Mouse (Mus musculus) lung, postnatal 0 days (tissue): Measurements from ENCODE around the gene Cdk4.

Source experiments
- CTCF ChIP-seq: IDR thresholded peaks from 2 replicates; pipeline ENCODE4 v1.5.1; 2016; ENCODE audit warnings: antibody characterized with exemption, mild to moderate bottlenecking
- EP300 ChIP-seq: IDR thresholded peaks from 2 replicates; pipeline ENCODE4 v1.6.1; 2016; ENCODE audit warnings: antibody characterized with exemption, mild to moderate bottlenecking, control low read depth

DNA sequence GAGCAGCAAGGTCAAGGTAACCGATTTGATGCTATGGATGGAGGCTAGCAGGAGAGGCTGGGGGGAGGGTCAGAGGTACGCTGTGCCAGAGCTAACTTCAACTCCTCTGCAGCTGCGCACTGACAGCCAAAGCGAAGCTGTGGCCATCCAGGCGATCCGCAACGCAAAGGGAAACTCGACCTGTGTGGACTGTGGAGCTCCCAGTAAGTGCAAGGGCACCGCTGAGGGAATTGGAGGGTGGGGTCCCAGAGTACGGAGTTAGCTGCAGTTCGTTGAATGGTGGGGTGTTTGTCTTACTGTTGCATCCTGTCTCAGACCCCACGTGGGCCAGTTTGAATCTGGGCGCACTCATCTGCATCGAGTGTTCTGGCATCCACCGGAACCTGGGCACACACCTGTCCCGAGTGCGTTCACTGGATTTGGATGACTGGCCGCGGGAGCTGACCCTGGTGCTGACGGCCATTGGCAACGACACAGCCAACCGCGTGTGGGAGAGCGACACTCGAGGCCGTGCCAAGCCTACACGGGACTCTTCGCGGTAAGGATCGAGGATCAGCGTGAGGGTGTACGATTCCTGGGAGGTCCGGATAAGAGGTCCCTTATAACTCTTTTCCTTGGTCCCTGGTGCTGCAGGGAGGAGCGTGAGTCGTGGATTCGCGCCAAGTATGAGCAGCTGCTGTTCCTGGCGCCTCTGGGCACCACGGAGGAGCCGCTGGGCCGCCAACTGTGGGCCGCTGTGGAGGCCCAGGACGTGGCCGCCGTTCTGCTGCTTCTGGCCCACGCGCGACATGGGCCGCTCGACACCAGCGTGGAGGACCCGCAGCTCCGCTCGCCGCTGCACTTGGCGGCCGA lies 27.5 kb downstream of the Cdk4 start:
- TF ChIP-seq CTCF (no peak), EP300 (no peak)
